Mouse (Mus musculus): ENCODE measurements around the gene Aplp1.
A peak's percentile ranks its signal among the peaks of the same experiment; 100 is the strongest.

Aplp1 gene

GRCm38 (mm10) chr7:30450241-30450640 is 4.9 kb upstream of the Aplp1 start:
- DNase-seq (ENCODE audit: low spot score in 2 of 2) = no peak

GRCm38 (mm10) chr7:30444154-30444970 is 973 bp downstream of the Aplp1 start:
- DNase-seq (ENCODE audit: low spot score in 2 of 2) = no peak

- DNase-seq (ENCODE audit: low spot score in 2 of 2) = no peak
Measured at GRCm38 (mm10) chr7:30443696-30444095, 1.6 kb downstream of the Aplp1 start.

- DNase-seq (ENCODE audit: low spot score in 2 of 2) = peak in 1 of 2 experiments; percentile 57
Measured at GRCm38 (mm10) chr7:30440697-30441096, 4.6 kb downstream of the Aplp1 start.

GRCm38 (mm10) chr7:30439734-30440133 is 5.6 kb downstream of the Aplp1 start:
- DNase-seq (ENCODE audit: low spot score in 2 of 2) = no peak

- no peak for DNase-seq (ENCODE audit: low spot score in 2 of 2)
Measured at GRCm38 (mm10) chr7:30436879-30437278, 8.5 kb downstream of the Aplp1 start.

GRCm38 (mm10) chr7:30435156-30435555 is 10.2 kb downstream of the Aplp1 start:
- DNase-seq (ENCODE audit: low spot score in 2 of 2) = no peak

- no peak for DNase-seq (ENCODE audit: low spot score in 2 of 2)
Measured at GRCm38 (mm10) chr7:30434701-30435100, 10.6 kb downstream of the Aplp1 start.

GRCm38 (mm10) chr7:30434238-30434637 is 11.1 kb downstream of the Aplp1 start:
- no peak for DNase-seq (ENCODE audit: low spot score in 2 of 2)

GRCm38 (mm10) chr7:30431793-30432192 is 13.5 kb downstream of the Aplp1 start:
- peak; percentile 63 to 81 for DNase-seq (ENCODE audit: low spot score in 2 of 2)

- no peak for DNase-seq (ENCODE audit: low spot score in 2 of 2)
Measured at GRCm38 (mm10) chr7:30430191-30430590, 15.1 kb downstream of the Aplp1 start.

GRCm38 (mm10) chr7:30429327-30429726 is 16.0 kb downstream of the Aplp1 start:
- no peak for DNase-seq (ENCODE audit: low spot score in 2 of 2)

GRCm38 (mm10) chr7:30423071-30423641 is 22.2 kb downstream of the Aplp1 start:
- no peak for DNase-seq (ENCODE audit: low spot score in 2 of 2)

GRCm38 (mm10) chr7:30422560-30422959 is 22.8 kb downstream of the Aplp1 start:
- DNase-seq (ENCODE audit: low spot score in 2 of 2) = peak in 1 of 2 experiments; percentile 36

GRCm38 (mm10) chr7:30421890-30422435 is 23.4 kb downstream of the Aplp1 start:
- peak; percentile 94 to 96 for DNase-seq (ENCODE audit: low spot score in 2 of 2)

GRCm38 (mm10) chr7:30421175-30421889 is 24.0 kb downstream of the Aplp1 start, which contains the start of gene Nfkbid:
Gene Nfkbid, plus strand, starts transcription at chr7:30421732.
- peak; percentile 87 to 90 for DNase-seq (ENCODE audit: low spot score in 2 of 2)

- DNase-seq (ENCODE audit: low spot score in 2 of 2) = no peak
Measured at GRCm38 (mm10) chr7:30420673-30421072, 24.7 kb downstream of the Aplp1 start.

- DNase-seq (ENCODE audit: low spot score in 2 of 2) = peak; percentile 71 to 74
Measured at GRCm38 (mm10) chr7:30419561-30420499, 25.5 kb downstream of the Aplp1 start, which contains the start of gene Hcst. Gene Hcst, minus strand, starts transcription at chr7:30419854.

GRCm38 (mm10) chr7:30417856-30418255 is 27.5 kb downstream of the Aplp1 start:
- DNase-seq (ENCODE audit: low spot score in 2 of 2) = peak; percentile 65 to 69

- peak; percentile 65 to 78 for DNase-seq (ENCODE audit: low spot score in 2 of 2)
Measured at GRCm38 (mm10) chr7:30413596-30413995, 31.7 kb downstream of the Aplp1 start, which contains the start of gene Tyrobp. Gene Tyrobp, plus strand, starts transcription at chr7:30413760.

- DNase-seq (ENCODE audit: low spot score in 2 of 2) = peak in 1 of 2 experiments; percentile 69
Measured at GRCm38 (mm10) chr7:30412735-30413147, 32.6 kb downstream of the Aplp1 start.
